Mouse (Mus musculus) erythroblast, embryonic 14.5 days (primary cell): ENCODE measurements around the gene Eif3m.

Experiments used
- GATA1 ChIP-seq: IDR thresholded peaks from 2 replicates; pipeline ENCODE4 v1.6.1; 2012; ENCODE audit warnings: low read length, inconsistent platforms, mixed read lengths
- TAL1 ChIP-seq: IDR thresholded peaks from 3 replicates; pipeline ENCODE4 v1.6.1; 2012; ENCODE audit warnings: low read length, inconsistent platforms, mixed read lengths

GRCm38 (mm10) chr2:105037956-105038569 lies 21.2 kb upstream of the Eif3m start:
- TF ChIP-seq GATA1, result no peak
- no peak for TF ChIP-seq TAL1
